Mouse (Mus musculus) heart, adult 9 months (tissue): ENCODE measurements at regions not wholly inside any gene's neighbourhood (a gene's known extent, or its start where the extent isn't known, plus 50 kb on each side); places are given as distances from the start of the nearest gene placed in this dataset.
A peak's percentile ranks its signal among the peaks of the same experiment; 100 is the strongest.

Experiments used
- DNase-seq, 2 experiments: peaks; one replicate each; pipeline ENCODE4 v3.0.0; 2022; ENCODE audit warnings: low spot score in 2 of 2

DNA sequence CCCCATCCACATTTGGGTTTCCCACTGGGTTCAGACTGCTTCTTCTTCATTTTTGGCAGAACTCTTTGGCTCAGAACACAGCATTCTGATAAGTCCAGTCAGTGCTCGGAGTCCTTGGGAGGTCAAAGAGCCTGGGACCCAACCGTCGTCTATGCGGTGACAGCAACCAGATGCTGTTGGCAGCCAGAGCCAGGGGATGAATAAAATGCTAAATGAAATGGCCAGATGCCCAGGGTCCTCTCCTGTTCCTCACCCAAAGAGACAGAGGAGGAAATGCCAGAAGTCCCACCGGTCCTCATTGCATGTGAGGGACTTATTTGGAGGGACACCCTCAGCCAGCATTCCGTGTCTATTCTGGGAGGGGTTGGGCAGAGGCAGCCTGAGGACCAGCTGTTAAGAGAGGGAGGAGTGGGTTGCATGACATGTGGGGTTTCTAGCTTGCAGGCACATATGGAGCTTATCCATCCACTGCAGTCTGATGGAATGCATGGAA lies 801.2 kb upstream of the Lrrc6 start:
- peak; percentile 84 to 88 for DNase-seq

- DNase-seq = no peak
Measured at GRCm38 (mm10) chr15:67301024-67301423, 800.3 kb upstream of the Lrrc6 start.

- no peak for DNase-seq
Measured at GRCm38 (mm10) chr15:67294797-67295196, 794.1 kb upstream of the Lrrc6 start.

DNA sequence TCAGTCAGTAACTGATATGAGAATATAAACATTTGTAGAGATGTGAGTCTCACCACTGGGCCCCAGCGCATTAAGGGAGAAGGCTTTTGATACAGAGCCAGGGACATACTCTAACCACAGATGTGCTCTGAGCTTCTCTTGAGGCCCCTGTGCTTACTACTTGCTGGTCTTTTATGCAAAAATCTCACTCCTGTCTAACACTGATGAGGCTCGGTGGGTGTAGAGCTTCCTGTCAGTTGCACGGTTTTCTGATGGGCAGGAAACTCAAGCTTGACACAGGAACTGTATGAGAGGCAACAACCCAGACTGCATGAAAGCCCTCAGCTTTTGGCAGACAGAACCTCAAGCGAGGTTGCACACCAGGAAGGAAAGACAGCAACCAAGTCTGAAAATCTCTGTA lies 789.0 kb upstream of the Lrrc6 start:
- DNase-seq = peak in 1 of 2 experiments; percentile 16

- no peak for DNase-seq
Measured at GRCm38 (mm10) chr15:67284941-67285340, 784.2 kb upstream of the Lrrc6 start.

GRCm38 (mm10) chr15:67283275-67283972 lies 782.7 kb upstream of the Lrrc6 start:
- no peak for DNase-seq

DNA sequence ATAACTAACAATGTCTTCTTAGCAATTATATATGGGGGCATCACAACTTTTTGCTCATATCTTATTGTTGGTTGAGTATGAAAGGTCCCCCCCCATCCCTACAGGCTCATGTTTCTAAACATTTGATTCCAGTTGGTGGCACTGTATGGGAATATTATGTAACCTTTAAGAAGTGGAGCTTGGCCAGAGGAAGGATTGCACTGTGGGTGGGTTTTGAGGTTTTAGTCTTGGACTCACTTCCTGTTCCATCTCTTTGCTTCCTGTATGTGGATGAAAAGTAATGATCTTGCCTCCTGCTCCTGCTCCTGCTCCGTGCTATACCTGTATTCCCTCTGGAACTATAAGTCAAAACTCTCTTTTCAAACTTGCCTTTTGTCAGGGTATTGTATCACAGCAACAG lies 778.2 kb upstream of the Lrrc6 start:
- no peak for DNase-seq

DNA sequence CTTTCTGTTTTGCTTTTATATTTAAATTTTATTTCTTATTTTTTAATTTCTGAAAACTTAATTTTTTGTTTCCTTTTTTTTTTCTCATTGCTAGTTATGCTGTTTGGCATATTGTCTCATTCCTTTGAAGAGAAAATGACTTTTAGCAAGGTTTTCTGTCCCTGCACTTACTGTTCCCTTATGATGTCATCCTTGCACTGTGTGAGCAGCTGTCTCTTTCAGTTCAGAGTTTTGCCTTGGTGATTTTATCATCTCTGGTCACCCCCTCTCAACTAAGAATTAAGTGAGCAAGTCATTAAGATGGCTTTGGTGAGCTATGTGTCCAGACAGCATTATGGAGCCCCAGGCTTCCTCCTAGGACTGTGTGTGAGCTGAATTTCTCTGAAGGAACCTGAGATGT lies 774.3 kb upstream of the Lrrc6 start:
- no peak for DNase-seq

DNA sequence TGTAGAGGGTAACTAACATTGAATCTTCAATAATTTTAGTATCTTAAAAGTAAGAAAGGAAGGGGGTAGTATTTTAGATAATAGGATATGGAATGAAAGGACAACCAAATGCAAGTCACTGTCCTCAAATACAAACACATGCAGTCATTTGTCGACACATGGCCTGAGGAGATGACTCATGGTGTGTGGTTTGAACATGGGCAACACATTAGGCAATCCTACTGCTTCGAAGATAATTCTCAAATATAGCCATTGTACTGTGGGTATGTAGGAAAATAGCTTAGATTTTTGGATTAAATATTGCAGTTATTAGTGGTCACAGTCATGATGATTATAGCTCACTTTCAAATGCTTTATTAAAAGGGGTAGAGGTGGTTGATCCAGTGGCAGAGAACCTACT lies 771.7 kb upstream of the Lrrc6 start:
- DNase-seq = no peak

- DNase-seq = peak in 1 of 2 experiments; percentile 9
Measured at GRCm38 (mm10) chr15:67263723-67264122, 763.0 kb upstream of the Lrrc6 start.

GRCm38 (mm10) chr15:67263313-67263712 lies 762.6 kb upstream of the Lrrc6 start:
- no peak for DNase-seq

DNA sequence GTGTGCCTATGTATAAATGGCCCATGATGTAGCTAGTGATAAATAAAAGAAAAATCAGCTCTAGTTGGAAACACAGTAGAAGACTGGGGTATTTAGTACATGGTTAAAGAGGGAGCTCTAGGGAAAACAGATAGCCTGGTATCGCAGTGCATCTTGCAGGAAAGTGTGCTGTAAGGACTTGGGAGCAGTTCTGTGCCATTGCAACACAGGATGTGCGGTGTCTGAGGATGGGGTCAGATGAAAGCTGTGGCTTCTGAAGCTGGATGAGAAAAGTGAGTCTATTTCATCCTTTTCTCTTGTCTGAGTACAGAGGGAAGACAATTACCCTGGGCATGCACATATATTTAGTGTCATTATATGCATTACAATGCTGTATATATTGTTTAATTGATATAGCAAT lies 761.6 kb upstream of the Lrrc6 start:
- DNase-seq = no peak

GRCm38 (mm10) chr15:67260666-67261065 lies 760.0 kb upstream of the Lrrc6 start:
- no peak for DNase-seq

DNA sequence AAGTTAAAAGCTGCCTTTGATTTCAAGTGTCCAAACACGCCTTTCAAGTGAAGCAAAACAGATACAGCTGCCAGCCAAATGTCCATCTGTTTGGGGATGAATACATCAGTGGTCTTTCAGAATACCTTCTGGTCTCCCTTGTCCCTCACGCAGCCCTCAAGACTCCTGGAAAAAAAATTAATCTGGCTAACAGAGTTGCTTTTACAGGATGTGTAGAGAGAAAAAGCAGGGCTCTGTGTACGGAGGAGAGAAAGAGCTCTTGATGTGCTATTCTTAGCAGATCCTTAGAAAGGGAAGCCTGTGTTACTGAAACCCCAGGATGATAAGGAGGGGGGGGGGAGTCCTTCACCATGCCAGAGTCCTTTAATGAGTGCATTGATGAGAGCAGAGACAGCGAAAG lies 748.4 kb upstream of the Lrrc6 start:
- DNase-seq = no peak

- DNase-seq = no peak
Measured at GRCm38 (mm10) chr15:67248471-67248870, 747.8 kb upstream of the Lrrc6 start.

DNA sequence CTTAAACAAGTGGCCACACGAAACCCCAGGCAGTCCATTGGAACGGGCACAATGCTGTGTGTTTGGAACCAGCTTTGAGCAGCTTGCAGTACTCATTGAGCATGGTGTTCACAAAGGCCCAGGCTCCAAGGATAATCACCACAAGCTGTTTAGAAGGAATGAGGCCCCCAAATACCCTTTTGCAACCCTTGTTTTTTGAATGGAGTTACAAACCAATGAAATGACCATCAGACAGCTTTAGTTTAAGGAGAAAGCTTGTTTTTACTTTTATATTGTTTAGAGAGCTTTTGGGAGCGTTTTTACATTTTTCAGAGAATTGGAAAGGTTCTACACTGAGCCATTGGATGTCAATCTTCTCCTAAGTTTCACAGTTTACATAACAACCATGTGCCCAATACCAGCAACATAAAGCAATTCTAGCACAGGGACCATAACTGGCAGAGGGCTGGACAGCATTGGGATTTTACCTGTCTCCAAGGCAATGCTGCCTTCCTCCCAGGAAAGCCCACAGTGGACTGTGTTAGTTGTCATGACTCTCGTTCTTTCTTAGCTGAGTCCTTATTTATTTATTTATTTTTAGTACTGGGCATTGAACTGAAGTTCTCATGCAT lies 745.1 kb upstream of the Lrrc6 start:
- DNase-seq = no peak

DNA sequence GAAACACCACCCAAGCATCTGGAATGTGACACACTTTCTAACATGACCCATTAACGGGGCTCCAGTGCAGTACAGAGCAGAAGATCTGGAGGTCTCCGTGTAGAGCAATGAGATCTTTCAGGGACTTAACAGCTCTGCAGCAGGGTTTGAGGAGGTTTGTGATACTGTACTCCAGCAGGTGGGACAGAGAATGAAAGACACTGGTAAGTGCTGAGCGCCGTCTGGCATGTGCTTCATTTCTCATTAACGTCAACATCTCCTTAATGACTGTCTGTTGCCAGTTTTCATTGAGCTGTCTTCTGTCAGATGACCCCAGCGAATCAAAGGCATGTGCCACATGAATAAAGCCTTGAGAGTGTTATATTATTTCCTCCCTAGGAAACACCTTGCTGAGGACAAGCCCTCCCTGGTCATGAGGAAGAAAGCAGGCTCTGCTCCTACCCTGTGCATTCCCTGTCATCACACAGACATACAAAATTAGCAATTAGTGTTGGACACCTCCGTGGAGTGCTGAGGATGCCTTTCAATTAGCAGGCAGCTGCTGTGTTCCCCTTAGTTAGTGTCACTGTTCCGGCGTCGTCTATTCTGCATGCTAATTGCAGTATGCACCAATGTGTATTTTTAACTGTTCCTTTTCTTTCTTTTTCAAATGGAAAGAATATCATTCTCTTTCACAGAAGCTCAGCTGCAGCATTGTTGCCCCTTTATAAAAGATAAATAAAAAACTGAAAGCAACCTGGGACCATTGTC lies 744.4 kb upstream of the Lrrc6 start:
- no peak for DNase-seq

DNA sequence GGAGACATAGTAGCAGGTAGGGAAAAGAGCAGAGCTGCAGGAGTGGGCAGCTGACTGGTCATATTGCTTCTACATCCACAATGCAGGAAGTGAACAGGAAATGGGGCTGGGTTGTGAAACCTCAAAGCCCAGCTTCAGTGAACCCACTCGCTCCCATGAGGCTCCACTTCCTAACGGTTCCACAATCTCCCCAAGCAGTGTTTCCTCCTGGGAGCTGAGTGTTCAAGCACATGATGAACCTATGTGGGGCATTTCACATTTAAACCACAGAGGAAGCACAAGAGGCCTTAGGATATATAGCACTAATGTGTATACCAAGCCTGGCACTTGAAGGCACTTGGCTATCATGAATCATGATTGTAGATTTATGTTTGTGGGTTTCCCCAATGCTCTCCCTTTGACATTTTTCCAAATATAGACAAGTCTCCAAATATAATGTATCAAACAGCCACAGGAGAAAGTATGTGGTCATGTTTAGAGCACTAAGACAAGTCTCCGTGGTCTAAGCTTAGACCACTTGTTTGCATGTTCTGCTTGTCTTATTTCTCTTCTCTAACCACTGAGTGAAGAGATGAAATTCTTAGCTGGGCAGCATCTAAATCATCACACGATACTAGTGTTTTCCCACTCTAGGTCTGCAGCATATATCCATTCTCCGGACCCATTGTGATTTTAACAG lies 734.5 kb upstream of the Lrrc6 start:
- DNase-seq = peak; percentile 2 to 7

DNA sequence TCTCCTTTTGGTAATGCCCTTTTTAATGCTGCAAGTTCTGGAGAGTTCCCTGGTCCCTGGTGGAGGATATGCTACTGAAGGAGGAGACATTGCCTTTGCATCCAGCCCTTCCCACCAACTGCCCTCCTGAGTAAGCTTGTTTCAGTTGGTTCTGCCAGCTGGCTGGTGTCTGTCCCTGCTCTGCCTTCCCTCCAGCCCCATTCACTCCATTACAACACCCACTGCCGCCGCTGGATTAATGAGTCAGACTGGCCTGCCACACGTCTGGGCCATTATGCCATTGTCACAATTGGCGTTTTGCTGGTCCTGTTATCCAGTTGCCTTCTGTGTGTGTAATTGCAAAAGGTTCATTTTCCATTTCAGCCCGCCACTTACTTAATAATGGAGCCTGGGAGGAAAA lies 728.6 kb upstream of the Lrrc6 start:
- no peak for DNase-seq

- no peak for DNase-seq
Measured at GRCm38 (mm10) chr15:67228633-67229032, 727.9 kb upstream of the Lrrc6 start.

- DNase-seq = no peak
Measured at GRCm38 (mm10) chr15:67227456-67228164, 726.9 kb upstream of the Lrrc6 start.

- no peak for DNase-seq
Measured at GRCm38 (mm10) chr15:67226900-67227299, 726.2 kb upstream of the Lrrc6 start.
